Mouse (Mus musculus) v-Abl transformed pro-B cells (cell line): ENCODE measurements around the gene Tuba1a.

ENCODE experiments used
- in situ Hi-C, 2 experiments: fragments of 400-800 bp; cut with MboI; formaldehyde crosslinking; loops; one replicate each; pipeline ENCODE4 v1.15.1; 2025; ENCODE audit not compliant: unreplicated experiment in 2 of 2

Gene Tuba1a

DNA sequence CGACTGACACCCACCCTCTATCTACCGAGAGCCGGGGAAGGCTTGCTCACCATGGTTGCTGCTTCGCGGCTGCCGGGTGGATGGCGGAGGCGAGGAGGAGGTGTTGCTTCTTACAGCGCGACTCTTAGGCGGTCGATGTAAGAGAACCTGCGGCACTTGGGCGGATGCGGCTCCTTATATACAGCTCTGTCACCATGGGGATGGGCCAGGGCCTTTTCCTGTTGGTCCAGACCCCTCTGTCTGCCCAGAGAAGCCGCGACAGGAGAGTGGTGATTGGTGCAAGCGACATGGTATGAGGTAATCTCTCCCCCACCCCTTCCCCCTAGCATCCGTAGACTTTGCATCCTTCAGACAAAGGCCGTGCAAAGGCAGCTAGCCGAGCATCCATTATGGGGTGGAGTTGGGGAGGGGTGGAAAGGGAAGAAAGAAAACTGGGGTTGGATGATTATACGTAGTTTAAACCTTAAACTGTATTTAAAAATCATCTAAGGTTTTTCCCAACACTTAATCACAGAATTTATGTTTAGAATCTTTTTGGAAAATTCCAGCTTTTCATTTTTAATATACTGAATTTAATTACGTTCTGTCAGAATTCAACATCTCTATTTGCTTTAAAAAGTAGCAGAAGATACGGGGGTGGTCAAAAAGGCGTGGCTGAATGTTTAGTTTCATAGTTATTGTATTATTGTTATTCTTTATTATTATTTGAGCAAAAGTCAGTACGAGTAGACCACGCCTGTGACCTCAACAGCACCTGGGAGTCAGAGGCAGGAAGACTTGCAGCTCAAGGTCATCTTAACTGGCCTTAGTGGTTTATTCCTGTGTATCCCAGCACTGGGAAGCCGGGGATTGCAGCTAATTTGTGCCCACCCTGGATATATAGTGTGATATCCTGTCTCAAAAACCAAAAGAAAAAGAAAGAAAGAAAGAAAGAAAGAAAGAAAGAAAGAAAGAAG, at the start of gene Tuba1a, which contains the start of gene Gm49450:
Gene Tuba1a (minus strand): TSS at position 303 of the 956 bp plus-strand sequence.
Gene Gm49450 (minus strand): TSS at position 151 of the 956 bp plus-strand sequence.
- in situ Hi-C loops = no loop called here

DNA sequence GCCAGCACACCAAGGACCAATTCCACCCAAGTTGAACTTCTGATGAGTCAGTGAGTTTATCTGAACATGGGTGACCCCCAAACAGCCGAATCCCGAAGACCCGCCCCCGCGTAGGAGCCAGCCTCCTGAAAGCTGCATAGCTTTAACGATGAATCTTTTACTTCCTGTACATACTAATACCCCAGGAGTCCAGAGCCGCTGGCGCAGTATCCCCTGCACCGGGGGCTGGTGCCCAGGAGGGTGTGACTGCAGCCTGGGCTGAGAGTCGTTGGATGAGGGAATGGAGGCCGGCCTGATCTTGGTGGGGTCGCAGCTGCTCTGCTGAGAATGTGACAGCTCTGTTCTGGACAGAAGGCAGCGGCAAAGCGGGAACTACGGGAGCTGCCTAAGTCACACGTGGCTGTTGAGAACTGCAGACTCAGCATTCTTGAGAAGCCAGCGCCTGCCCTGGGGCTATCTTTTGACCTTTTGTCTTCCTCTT, 48.0 kb upstream of the Tuba1a start:
- in situ Hi-C loops = loop anchor here (5.0 kb wide), 2 partner anchors 41 to 86 kb away; partner anchors contain the start of gene C1ql4 (in 1 of the 2)

DNA sequence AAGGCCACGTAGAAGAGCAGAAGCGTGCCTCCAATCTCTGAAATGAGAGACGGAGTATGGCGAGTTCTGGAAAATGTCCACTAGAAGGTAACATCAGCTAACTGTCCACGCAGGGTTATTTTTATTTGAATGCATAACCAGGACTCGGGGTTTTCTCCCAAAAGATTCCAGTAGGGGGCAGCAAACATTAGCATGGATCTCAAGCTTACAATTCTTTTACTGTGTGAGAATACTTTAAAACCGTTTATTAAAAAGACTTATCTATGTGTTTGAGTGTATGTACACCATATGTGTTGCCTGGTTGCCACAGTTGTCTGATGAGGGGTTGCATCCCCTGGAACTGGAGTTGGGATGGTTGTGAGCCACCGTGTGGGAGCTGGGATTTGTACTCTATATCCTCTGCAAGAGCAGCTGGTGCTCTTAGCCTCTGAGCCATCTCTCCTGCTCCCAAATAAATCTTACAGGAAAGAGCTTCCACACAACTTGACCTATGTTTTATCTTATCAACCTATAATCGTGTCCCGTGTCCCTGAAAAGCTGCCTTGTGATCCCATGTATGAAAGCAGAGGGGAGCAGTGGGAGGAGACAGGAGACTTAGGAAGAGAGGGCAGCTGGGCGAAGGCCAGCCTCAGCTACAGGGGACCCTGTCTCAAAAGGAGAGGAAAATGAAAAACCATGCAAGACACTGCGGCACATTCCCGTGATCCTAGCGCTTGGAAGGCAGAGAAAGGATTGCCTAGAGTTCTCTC, 47.2 kb upstream of the Tuba1a start:
- in situ Hi-C loops = loop anchor here (5.0 kb wide), 2 partner anchors 42 to 87 kb away; partner anchors contain the start of gene C1ql4 (in 1 of the 2)

DNA sequence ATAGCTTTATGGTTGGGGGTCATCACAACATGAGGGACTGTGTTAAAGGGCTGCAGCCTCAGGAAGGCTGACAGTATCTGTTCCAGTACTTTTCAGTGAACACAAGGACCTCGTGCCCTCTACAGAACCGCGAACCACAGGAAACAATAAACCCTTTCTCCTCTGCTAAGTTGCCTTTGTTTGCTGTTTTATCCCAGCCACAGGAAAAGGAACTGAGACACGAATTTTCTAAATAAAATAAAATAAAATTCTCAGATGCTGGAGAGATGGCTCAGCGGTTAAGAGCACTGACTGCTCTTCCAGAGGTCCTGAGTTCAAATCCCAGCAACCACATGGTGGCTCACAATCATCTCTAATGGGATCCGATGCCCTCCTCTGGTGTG, 45.3 kb upstream of the Tuba1a start:
- in situ Hi-C loops = loop anchor here (5.0 kb wide), 2 partner anchors 106 to 116 kb away; partner anchors contain the start of gene Rhebl1 (in 1 of the 2)

DNA sequence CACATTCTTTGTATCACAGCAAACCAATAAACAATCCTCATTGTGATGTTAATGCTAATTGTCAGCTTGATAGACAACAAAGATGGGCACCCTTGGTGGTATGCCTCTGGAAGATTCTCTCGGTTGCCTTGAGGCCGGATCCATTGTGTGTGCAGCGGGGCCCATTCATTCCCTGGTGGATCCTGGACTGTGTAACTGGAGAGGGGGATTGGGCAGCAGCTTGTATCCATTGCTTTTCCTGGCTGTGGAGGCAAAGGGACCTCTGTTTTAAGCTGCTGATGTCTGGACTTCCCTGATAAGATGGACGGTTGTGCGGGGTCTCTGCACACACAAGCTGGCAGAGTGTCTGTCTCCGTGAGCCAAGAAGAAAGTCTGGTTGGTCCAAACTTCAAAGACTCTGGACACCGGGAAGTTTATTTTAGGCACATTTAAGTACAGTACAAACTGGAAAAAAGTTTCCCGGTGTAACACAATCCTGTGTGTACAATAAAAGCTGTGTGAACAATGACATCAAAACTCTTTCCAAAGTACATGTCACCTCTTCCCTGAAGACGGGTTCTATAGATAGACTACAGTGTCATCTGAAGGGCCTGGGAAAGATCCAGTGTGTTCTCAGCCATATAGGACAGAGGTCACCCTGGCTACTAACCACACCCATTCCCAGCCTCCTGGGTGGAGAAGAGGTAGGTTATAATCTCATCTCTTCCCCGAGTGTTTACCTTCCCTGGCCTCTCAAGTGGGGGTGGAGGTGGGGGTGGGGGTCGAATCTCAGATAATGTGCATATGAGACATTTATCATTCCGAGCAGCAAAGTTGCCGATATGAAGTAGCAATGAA, 44.7 kb upstream of the Tuba1a start:
- in situ Hi-C loops = loop anchor here (5.0 kb wide), 2 partner anchors 106 to 116 kb away; partner anchors contain the start of gene Rhebl1 (in 1 of the 2)

DNA sequence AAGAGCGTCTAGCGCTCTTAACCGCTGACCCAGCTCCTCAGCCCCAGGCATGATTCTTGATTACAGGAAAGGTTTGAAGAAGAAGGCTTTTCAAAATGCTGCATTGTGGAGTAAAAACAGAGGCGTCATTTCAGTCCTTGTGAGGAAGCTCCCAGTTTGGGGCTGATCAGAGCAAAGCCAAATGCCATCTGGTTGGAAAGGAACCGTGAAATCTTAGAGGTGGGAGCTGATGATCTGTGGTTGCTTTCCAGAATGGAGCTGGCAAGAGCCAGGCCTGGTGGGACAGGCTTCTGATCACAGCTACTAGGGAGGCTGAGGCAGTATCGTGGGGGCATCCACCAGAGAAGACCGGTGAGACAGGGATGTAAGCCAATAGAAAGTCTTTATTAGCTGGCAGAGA, 43.3 kb upstream of the Tuba1a start:
- in situ Hi-C loops = loop anchor here (5.0 kb wide), 2 partner anchors 105 to 115 kb away; partner anchors contain the start of gene Rhebl1 (in 1 of the 2)

DNA sequence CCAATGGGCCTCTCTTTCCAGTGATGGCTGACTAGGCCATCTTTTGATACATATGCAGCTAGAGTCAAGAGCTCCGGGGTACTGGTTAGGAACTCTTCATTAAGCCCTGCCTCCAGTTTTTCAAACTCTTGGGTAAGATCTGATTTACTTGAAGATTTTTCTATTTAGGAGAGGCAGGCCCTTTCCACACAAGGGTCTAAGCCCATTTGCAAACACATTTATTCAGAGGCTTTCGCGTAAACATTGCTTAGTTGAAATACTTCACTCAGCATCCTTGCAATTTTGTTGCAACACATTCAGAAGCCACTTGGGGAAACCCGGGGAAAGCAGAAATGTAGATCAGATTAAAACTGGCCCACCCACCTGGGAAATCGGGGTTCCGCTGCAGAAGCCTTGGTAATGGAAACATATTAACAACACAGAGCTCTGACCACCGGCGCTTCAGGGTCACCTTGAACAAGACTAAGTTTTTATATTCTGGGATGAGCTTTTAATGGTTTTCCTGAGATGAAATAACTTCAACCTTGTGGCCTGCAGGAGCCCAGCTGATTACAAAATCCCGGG, 41.5 kb upstream of the Tuba1a start:
- in situ Hi-C loops = loop anchor here (5.0 kb wide), 3 partner anchors 58 to 113 kb away; partner anchors contain the start of gene Rhebl1 (in 1 of the 2)

DNA sequence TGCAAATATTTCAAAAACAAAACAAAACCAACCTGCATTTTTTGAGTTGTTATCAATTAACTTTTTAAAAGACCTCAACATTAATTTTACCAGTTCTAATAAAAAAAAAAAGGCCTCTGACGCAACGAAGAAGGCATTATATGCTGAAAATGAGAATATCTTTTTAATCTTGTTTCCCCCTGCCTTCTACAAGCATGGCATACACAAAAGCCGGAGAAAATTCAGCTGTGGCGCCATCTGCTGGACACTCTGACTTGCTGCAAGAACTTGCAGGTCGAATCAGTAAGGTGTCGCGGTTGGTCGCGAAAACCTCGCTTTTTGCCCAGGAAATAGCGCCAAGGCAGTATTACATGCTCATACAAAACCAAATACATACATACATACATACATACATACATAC, 40.4 kb upstream of the Tuba1a start:
- in situ Hi-C loops = loop anchor here in 1 of 2 experiments (5.0 kb wide), 1 partner anchor 57 kb away; no protein-coding TSS in a partner anchor

DNA sequence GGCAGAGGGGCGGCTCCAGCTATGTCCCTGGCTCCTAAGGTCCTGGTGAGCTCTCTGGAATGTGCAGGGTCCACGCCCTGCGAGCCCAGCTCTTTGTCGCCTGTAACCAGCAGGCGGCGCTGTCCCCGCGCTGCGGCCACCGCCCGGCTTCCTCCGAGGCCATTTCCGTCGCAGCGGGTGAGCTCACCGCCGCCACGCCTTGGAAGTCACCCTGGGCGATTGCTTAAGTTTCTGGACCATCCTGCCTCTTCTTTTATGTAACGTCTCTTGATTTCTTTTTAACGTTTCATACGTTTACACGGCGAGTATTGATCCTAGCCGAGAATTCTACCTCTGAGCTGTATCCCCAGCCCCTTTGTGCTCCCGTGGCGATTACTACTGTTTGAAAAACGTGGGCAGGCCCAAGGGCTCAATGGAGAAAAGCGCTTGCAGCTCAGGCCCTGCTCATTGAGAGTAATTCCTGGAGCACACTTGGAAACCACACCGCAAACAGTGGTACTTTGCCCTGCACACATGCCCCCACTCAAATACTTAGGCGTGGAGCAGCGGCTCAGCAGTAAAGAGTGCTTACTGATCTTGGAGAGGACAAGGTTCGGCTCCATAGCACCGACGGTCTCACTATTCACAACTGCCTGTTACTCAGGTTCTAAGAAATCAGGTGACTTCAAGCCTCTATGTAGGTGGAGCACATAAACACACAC, 39.7 kb upstream of the Tuba1a start:
- in situ Hi-C loops = loop anchor here in 1 of 2 experiments (5.0 kb wide), 1 partner anchor 56 kb away; no protein-coding TSS in a partner anchor

DNA sequence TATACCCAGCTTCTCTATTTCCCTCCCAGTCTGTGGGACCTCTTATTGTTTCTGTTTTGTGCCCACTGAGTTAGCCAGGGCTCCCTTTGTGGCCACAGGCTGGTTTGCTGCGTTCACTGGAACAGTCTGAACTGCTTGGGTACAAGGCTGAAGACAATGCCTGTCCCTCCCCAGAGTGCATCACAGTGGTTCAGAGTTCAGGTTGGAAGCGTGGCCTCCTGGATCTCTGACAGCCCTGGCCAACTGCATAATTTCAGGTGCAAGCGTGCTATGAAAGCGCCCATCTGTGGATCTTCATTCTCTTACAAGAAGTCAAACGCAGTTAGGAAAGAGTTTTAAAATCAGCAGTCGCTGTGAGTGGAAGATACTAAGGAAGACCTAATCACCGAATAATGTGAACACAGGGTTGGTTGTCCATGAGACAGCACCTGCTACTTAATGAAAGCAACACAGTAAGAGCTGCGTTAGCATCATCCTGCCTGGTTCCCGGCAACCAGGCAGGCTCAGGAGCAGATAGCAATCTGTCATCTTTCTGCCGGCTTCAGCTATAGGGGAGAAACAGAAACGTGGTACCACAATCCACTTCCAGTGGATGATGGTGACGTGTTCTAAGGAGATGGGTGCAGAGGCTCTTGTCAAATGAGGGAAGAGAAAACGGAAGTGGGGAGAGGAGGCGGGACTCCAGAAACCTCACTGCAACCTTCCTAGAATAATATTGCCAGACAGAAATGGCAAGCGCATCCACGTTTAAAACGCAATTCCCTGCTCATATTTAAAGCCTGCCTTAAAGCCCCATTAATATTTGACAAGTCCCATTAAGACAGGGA, 38.8 kb upstream of the Tuba1a start:
- in situ Hi-C loops = loop anchor here in 1 of 2 experiments (5.0 kb wide), 1 partner anchor 55 kb away; no protein-coding TSS in a partner anchor

DNA sequence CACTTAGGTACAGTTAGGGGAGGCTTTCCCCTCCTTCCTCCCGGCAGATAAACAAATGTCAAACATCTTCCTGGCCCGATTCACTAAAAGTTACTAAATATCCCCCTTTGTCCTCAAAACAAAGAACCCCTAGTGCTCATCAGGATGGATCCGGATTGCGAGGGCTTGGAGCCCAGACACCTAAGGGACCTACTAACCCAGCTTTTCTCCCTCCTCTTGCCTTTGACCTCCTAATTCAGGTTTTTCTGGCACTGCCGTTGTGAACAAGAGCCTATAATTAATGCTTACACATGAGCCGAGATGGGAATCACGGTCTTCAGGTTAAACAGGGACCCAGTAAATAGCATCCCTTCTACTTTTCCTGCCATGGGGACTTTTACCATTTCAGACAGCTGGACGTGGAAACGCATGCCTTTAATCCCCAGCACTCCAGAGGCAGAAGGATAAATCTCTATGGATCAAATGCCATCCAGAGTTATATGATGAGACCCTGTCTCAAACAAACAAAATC, 38.1 kb upstream of the Tuba1a start:
- in situ Hi-C loops = loop anchor here in 1 of 2 experiments (5.0 kb wide), 1 partner anchor 54 kb away; no protein-coding TSS in a partner anchor

DNA sequence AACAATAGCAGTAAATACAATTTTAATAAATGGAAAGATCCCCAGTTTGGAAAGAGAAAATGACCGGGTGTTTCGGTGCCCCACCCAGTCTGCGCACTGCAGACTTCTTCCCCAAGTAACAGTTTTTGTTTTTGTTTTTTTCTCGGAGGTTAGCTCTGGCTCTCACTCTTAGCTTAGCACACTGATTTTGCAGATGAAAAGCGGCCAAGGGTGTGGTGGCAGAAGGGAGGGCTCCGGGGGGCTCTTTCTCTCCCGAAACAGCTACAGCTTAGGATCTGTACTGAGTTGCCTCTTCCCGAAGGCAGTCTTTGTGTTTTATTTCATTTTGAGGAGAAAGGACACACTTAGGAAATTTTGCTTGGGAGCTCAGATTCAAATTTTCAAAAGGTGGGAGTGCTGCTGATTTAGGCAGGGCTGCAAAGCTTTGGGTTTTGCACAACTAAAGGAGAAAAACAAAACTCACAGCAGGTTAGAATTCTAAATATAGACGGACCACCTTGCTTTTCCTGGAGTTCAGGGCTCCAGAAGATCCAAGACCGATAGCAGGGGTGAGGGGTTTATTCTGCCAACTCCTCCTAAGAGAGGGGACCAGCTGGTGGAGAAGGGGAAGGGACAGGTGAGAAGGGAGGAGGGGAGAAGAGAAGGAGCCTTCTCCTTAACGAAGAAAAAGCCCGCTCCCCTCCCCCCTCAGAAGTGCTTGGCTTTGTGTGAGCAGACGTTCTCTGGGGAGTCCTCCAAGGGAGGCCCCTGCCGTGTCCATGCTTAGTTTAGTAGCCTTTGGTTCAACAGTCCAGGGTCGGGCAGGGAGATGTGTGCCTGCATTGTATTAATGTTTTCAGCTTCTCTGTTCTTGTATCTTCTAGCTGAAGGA, 37.4 kb upstream of the Tuba1a start:
- in situ Hi-C loops = loop anchor here in 1 of 2 experiments (5.0 kb wide), 1 partner anchor 54 kb away; no protein-coding TSS in a partner anchor

DNA sequence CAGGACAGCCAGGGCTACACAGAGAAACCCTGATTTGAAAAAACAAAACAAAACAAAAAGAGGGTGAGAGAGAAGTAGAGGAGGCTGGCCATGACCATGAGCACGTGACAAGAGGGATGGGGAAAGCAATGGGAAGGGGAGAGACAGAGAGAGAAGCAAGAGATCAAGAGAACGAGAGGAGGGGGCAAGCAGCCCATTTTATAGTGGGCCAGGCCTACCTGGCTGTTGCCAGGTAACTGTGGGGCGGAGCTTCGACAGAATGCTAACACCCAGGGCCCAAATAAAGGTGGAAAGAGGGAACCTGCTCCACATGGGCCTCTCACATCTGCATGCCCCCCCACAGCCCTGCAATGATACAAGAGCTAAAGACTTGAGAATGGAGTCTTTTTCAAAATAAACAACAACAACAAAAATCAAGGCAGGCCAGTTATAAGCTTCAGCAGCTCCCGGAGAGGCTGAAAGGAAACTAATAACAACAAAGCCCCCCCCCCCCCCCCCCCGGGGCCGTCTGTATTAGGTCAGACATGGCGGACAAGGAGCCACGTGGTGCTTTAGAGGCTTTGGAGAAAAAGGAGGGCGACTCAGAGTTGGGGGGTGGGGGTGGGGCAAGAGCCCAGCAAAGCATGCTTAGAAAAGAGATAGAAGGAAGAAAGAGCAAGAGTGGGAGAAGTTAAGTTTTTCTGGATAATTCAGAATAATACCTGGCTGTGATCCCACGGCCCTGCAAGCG, 36.4 kb upstream of the Tuba1a start:
- in situ Hi-C loops = loop anchor here in 1 of 2 experiments (5.0 kb wide), 1 partner anchor 53 kb away; no protein-coding TSS in a partner anchor

DNA sequence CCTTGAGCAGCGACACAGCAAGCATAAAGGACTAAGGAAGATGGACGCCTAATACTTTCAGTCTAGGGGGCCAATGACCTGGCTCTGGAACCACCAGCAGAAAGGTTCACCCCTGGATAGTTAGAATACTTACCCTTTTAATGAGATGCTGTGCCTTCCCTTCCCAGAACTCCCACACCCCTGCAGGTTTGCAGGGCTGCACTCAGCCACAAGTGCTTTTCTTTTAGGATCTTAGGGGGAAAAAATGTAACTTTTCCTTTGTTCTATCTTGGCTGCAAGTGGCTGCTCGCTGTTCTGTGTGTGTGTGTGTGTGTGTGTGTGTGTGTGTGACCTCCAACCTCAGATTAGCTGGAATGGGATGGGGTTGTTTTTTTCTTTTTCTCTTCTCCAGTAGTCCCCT, 35.3 kb upstream of the Tuba1a start:
- in situ Hi-C loops = no loop called here

DNA sequence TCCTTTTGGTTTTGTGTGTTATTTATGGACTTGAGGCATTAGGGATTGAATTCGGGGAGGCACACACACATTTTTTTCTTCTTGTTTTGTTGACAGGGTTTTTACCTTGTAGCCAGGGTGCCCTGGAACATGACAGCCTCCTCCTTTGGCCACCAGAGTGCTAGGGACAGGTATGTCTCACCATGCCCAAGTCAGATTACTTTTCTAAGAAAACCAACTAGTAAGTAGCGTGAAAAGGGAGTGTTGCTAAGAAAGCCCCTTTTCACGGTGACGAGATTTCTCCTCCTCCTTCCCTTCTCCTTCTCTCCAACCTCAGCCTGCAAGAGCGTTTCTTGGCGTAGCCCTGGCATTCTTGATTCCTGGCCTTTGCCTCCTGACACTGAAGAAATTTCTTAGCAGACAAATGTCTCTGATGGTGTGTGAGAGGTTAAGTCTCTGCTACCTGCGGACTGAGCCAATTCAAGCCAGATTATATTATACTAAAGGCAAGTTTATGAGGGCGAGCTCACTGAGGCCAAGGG, 34.2 kb upstream of the Tuba1a start:
- in situ Hi-C loops = no loop called here
